Mouse (Mus musculus) cerebellum, adult 11-12 months (tissue): ENCODE measurements around the gene Auts2.

Experiments used
- DNase-seq: peaks from one replicate; pipeline ENCODE4 v3.0.0; 2022

Gene Auts2

GRCm38 (mm10) chr5:131593261-131593660 is 949.9 kb downstream of the Auts2 start:
- no peak for DNase-seq

- DNase-seq, result no peak
Observed at GRCm38 (mm10) chr5:131589948-131590467, 953.1 kb downstream of the Auts2 start.

GRCm38 (mm10) chr5:131586332-131586700 is 956.8 kb downstream of the Auts2 start:
- no peak for DNase-seq

- no peak for DNase-seq
Observed at GRCm38 (mm10) chr5:131585684-131586331, 957.3 kb downstream of the Auts2 start.

- DNase-seq, result no peak
Observed at GRCm38 (mm10) chr5:131584260-131585135, 958.6 kb downstream of the Auts2 start.

- DNase-seq, result no peak
Observed at GRCm38 (mm10) chr5:131581110-131582050, 961.8 kb downstream of the Auts2 start.

- DNase-seq, result no peak
Observed at GRCm38 (mm10) chr5:131578737-131579136, 964.4 kb downstream of the Auts2 start.

- DNase-seq, result no peak
Observed at GRCm38 (mm10) chr5:131575733-131576265, 967.3 kb downstream of the Auts2 start.

GRCm38 (mm10) chr5:131575086-131575514 is 968.0 kb downstream of the Auts2 start:
- DNase-seq, result no peak

GRCm38 (mm10) chr5:131574469-131575085 is 968.6 kb downstream of the Auts2 start:
- no peak for DNase-seq

- no peak for DNase-seq
Observed at GRCm38 (mm10) chr5:131573296-131574177, 969.6 kb downstream of the Auts2 start.

GRCm38 (mm10) chr5:131566032-131566431 is 977.1 kb downstream of the Auts2 start:
- no peak for DNase-seq

- no peak for DNase-seq
Observed at GRCm38 (mm10) chr5:131563630-131564252, 979.4 kb downstream of the Auts2 start.

- DNase-seq, result no peak
Observed at GRCm38 (mm10) chr5:131560773-131561560, 982.2 kb downstream of the Auts2 start.

- no peak for DNase-seq
Observed at GRCm38 (mm10) chr5:131558403-131559174, 984.6 kb downstream of the Auts2 start.

GRCm38 (mm10) chr5:131557591-131558385 is 985.4 kb downstream of the Auts2 start:
- DNase-seq, result no peak

GRCm38 (mm10) chr5:131548932-131549563 is 994.1 kb downstream of the Auts2 start:
- no peak for DNase-seq
